Mouse (Mus musculus) thymus, adult 2 months (tissue): ENCODE measurements around the gene Cacna1c.

Experiments
- CTCF ChIP-seq: fragments of 200-500 bp; IDR thresholded peaks from 2 replicates; pipeline ENCODE4 v1.5.1; 2012; ENCODE audit warnings: mild to moderate bottlenecking, control low read depth, low read length, moderate library complexity, borderline replicate concordance; ENCODE audit not compliant: control insufficient read depth, poor library complexity, insufficient read depth; ENCODE audit errors: extremely low read depth
- POLR2A ChIP-seq: fragments of 200-500 bp; IDR thresholded peaks from 2 replicates; pipeline ENCODE4 v1.6.1; 2012; ENCODE audit warnings: mild to moderate bottlenecking, low read length, control low read depth, moderate library complexity; ENCODE audit not compliant: control insufficient read depth, poor library complexity, insufficient read depth; ENCODE audit errors: extremely low read depth

DNA sequence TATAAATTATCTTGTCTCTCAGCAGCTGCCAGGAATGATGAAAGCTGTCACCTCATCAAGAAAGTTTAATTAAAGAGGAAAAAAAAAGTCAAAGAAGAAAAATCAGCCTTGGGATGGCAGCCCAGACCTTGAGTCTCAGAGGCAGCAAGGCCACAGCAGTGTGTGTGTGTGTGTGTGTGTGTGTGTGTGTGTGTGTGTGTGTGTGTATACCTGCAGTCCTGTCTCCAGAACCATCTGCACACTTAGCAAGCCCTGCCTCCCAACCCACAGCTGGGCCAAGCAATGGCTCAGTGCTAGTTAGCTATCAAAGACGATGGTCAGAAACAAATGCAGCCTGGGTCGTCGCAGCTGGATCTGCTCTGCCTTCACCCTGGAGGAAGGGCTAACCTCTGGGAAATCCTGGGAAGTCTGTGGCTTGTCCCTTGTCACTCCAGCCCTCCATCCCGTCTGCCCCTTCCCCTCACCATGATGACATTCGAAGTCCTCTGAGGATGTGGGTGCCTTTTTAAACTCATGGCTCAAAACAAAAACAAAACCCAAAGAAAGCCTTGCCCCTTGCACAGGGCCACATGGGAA lies 378.2 kb downstream of the Cacna1c start:
- TF ChIP-seq CTCF (no peak), POLR2A (no peak)
